8 mouse cellular contexts compared by ENCODE assay signal in genomic region chrX:21061460-21061859, GRCm38 (mm10). TPM values are rescaled to one million over a fixed set of nuclear protein-coding genes. Genes with fewer than 3 reads are reported as not detected.
DNase-seq lines count a peak whose midpoint lies in the region; ATAC-seq and TF ChIP-seq lines count a peak whose summit lies in the region.

No protein-coding gene starts in this region.

- H3K4me2 ChIP-seq in hindbrain, embryonic 14.5 days (replicated peaks) = peak overlapping the region; percentile 53

- ATAC-seq in hindbrain, embryonic 14.5 days (ENCODE audit: low FRiP score) = peak; percentile 54; the same call in 1 of the 2 replicates
- peak; percentile 27; the same call in 1 of the 2 replicates for ATAC-seq in megakaryocyte progenitor cell, adult 5-6 weeks (replicated peaks; ENCODE audit: poor library complexity)
- no peak for ATAC-seq in activated CD4-positive, CD25-positive, alpha-beta regulatory T cell, adult 4 months

- H3K4me3 ChIP-seq in layer of hippocampus, adult 2 months = peak overlapping the region; percentile 66
- peak overlapping the region; percentile 80 for H3K4me3 ChIP-seq in brown adipose tissue, adult 24 weeks (ENCODE audit: insufficient read depth, low read depth, low read length)
- peak overlapping the region; percentile 46 for H3K4me3 ChIP-seq in hindbrain, embryonic 14.5 days (replicated peaks; ENCODE audit: low read length)

- no peak for DNase-seq in layer of hippocampus, adult 2 months (ENCODE audit: low spot score in 2 of 2)
- no peak for DNase-seq in layer of hippocampus, adult 11-12 months (ENCODE audit: low spot score)
- no peak for DNase-seq in hindbrain, embryonic 14.5 days (ENCODE audit: low spot score)
- DNase-seq in gastrocnemius, postnatal 25 days = no peak
- no peak for DNase-seq in layer of hippocampus, adult 9-10 months (ENCODE audit: low spot score)

- peak overlapping the region; percentile 85 for H3K27ac ChIP-seq in layer of hippocampus, adult 2 months
- H3K27ac ChIP-seq in brown adipose tissue, adult 24 weeks (replicated peaks; ENCODE audit: low read depth, low read length) = no peak overlapping the region; the same call in 1 of the 2 replicates
- H3K27ac ChIP-seq in hindbrain, embryonic 14.5 days = peak overlapping the region; percentile 66

- H3K27me3 ChIP-seq in hindbrain, embryonic 14.5 days (ENCODE audit: control insufficient read depth, insufficient read depth, low read length) = no peaks in the 10 kb centered on the region

- TF ChIP-seq CTCF in layer of hippocampus, adult 2 months (conservative IDR thresholded peaks at IDR 0.05) = peak; percentile 33

- no peaks in the 10 kb centered on the region for H3K9me3 ChIP-seq in hindbrain, embryonic 14.5 days (ENCODE audit: control insufficient read depth, low read length)

- H3K9ac ChIP-seq in hindbrain, embryonic 14.5 days = peak overlapping the region; percentile 62

- no peaks in the 10 kb centered on the region for H3K4me1 ChIP-seq in brown adipose tissue, adult 24 weeks (ENCODE audit: control insufficient read depth, insufficient read depth, insufficient read length, low read length)
- no peaks in the 10 kb centered on the region; the same call in 1 of the 2 replicates for H3K4me1 ChIP-seq in hindbrain, embryonic 14.5 days (replicated peaks; ENCODE audit: control insufficient read depth, insufficient read depth, low read length)

- 25% methylated on average over 9 of the region's 9 CpGs for WGBS in hindbrain, embryonic 14.5 days

- H3K36me3 ChIP-seq in hindbrain, embryonic 14.5 days (replicated peaks; ENCODE audit: control insufficient read depth, insufficient read depth) = no peaks in the 10 kb centered on the region

RNA-seq across cellular contexts. Expression of gene Zfp182, which starts 0.7 kb away (rescaled TPM):
- total RNA-seq in layer of hippocampus, adult 2 months (2021) = 10 to 100 TPM in 1 of 2 experiments, 1 to 10 TPM in 1; 9.8 to 11.1 TPM
- polyA plus RNA-seq in brown adipose tissue, adult 24 weeks (2012; ENCODE audit: insufficient read depth, insufficient read length, missing spikeins) = 2.2 and 2.8 TPM in 2 replicates
- 8.2 and 8.5 TPM in 2 replicates for polyA plus RNA-seq in hindbrain, embryonic 14.5 days (2014; fragmentation: Nextera tagmentation; extraction: Ambion mirVana)
- total RNA-seq in megakaryocyte progenitor cell, adult 5-6 weeks (2015) = 10.0 and 14.9 TPM in 2 replicates
- total RNA-seq in megakaryocyte progenitor cell, adult 5-6 weeks (2017) = 8.3 and 11.9 TPM in 2 replicates
- 10 to 100 TPM; 16.0 to 19.5 TPM for polyA plus RNA-seq in activated CD4-positive, CD25-positive, alpha-beta regulatory T cell, adult 4 months (2017; shearing (Covaris generic))
- 1 to 10 TPM; 1.8 to 2.1 TPM for total RNA-seq in gastrocnemius, postnatal 25 days (2021)

RNA-seq across cellular contexts. Expression of gene Spaca5, which starts 6.7 kb away (rescaled TPM):
- total RNA-seq in layer of hippocampus, adult 2 months (2021) = not detected
- polyA plus RNA-seq in brown adipose tissue, adult 24 weeks (2012; ENCODE audit: insufficient read depth, insufficient read length, missing spikeins) = not detected in 2 replicates
- polyA plus RNA-seq in hindbrain, embryonic 14.5 days (2014; fragmentation: Nextera tagmentation; extraction: Ambion mirVana) = not detected in 2 replicates
- total RNA-seq in megakaryocyte progenitor cell, adult 5-6 weeks (2015) = not detected in 2 replicates
- total RNA-seq in megakaryocyte progenitor cell, adult 5-6 weeks (2017) = not detected in 2 replicates
- polyA plus RNA-seq in activated CD4-positive, CD25-positive, alpha-beta regulatory T cell, adult 4 months (2017; shearing (Covaris generic)) = not detected
- total RNA-seq in gastrocnemius, postnatal 25 days (2021) = not detected

RNA-seq across cellular contexts. Expression of gene Zfp300, which starts 27.9 kb away (rescaled TPM):
- 1 to 10 TPM; 4.1 to 4.8 TPM for total RNA-seq in layer of hippocampus, adult 2 months (2021)
- 0.63 and 0.67 TPM in 2 replicates for polyA plus RNA-seq in brown adipose tissue, adult 24 weeks (2012; ENCODE audit: insufficient read depth, insufficient read length, missing spikeins)
- polyA plus RNA-seq in hindbrain, embryonic 14.5 days (2014; fragmentation: Nextera tagmentation; extraction: Ambion mirVana) = 4.8 and 5.1 TPM in 2 replicates
- total RNA-seq in megakaryocyte progenitor cell, adult 5-6 weeks (2015) = 1.3 and 1.6 TPM in 2 replicates
- 0.27 and 0.75 TPM in 2 replicates for total RNA-seq in megakaryocyte progenitor cell, adult 5-6 weeks (2017)
- polyA plus RNA-seq in activated CD4-positive, CD25-positive, alpha-beta regulatory T cell, adult 4 months (2017; shearing (Covaris generic)) = 1 to 10 TPM; 2.4 to 3.3 TPM
- under 1 TPM; 0.13 to 0.72 TPM for total RNA-seq in gastrocnemius, postnatal 25 days (2021)

RNA-seq across cellular contexts. Expression of gene Ssxa1, which starts 54.2 kb away (rescaled TPM):
- not detected for total RNA-seq in layer of hippocampus, adult 2 months (2021)
- polyA plus RNA-seq in brown adipose tissue, adult 24 weeks (2012; ENCODE audit: insufficient read depth, insufficient read length, missing spikeins) = not detected in 2 replicates
- polyA plus RNA-seq in hindbrain, embryonic 14.5 days (2014; fragmentation: Nextera tagmentation; extraction: Ambion mirVana) = not detected in 2 replicates
- not detected in 2 replicates for total RNA-seq in megakaryocyte progenitor cell, adult 5-6 weeks (2015)
- total RNA-seq in megakaryocyte progenitor cell, adult 5-6 weeks (2017) = not detected in 2 replicates
- polyA plus RNA-seq in activated CD4-positive, CD25-positive, alpha-beta regulatory T cell, adult 4 months (2017; shearing (Covaris generic)) = not detected
- not detected for total RNA-seq in gastrocnemius, postnatal 25 days (2021)
